Mouse (Mus musculus): ENCODE results near the gene Mat1a.

GRCm38 (mm10) chr14:41072944-41073275, 31.9 kb upstream of the Mat1a start:
- TF ChIP-seq POLR2A (IDR thresholded peaks at IDR 0.05; ENCODE audit: control insufficient read depth in 1 of 2, insufficient read depth in 1 of 2, low read depth in 1 of 2, low read length in 2 of 2, poor library complexity in 1 of 2) (no peak), GATA1 (IDR thresholded peaks at IDR 0.05; ENCODE audit: low read depth, low read length) (no peak), ZMIZ1 (IDR thresholded peaks at IDR 0.05; ENCODE audit: low read depth, low read length) (no peak), UBTF (IDR thresholded peaks at IDR 0.05; ENCODE audit: borderline replicate concordance, insufficient read depth, low read depth, low read length) (no peak), NRF1 (IDR thresholded peaks at IDR 0.05; ENCODE audit: insufficient read depth, low read depth, low read length, poor library complexity, severe bottlenecking) (no peak), SIN3A (IDR thresholded peaks at IDR 0.05; ENCODE audit: low read length) (no peak), ELF1 (IDR thresholded peaks at IDR 0.05; ENCODE audit: low read depth, low read length) (no peak), MAX (IDR thresholded peaks at IDR 0.05; ENCODE audit: low read length) (no peak), CTCF (IDR thresholded peaks at IDR 0.05 in 2 of 3, conservative IDR thresholded peaks at IDR 0.05 in 1 of 3; ENCODE audit: control insufficient read depth in 1 of 3, insufficient read depth in 1 of 3, low read depth in 2 of 3, low read length in 3 of 3, poor library complexity in 1 of 3, severe bottlenecking in 1 of 3) (no peak), E2F4 (IDR thresholded peaks at IDR 0.05; ENCODE audit: borderline replicate concordance, low read depth, low read length) (no peak), POLR2AphosphoS5 (IDR thresholded peaks at IDR 0.05; ENCODE audit: borderline replicate concordance, low read depth, low read length) (no peak), GABPA (IDR thresholded peaks at IDR 0.05; ENCODE audit: low read depth, low read length) (no peak)

Data from MEL (cell line).